Mouse (Mus musculus) heart, embryonic 10.5 days (tissue): ENCODE data around the gene Zfhx3. TPM values are rescaled to one million over a fixed set of nuclear protein-coding genes. Genes with fewer than 3 reads are reported as not detected.

Source experiments
- DNase-seq: peaks from one replicate; pipeline ENCODE4 v3.0.0-alpha.2; 2017; ENCODE audit warnings: low spot score
- H3K27ac ChIP-seq: fragments of 300-500 bp; sonication (generic); 2 replicates; pipeline ENCODE4 v1.5.1; 2016; ENCODE audit warnings: mild to moderate bottlenecking
- H3K27me3 ChIP-seq: fragments of 300-500 bp; sonication (generic); 2 replicates; pipeline ENCODE4 v1.6.1; 2016; ENCODE audit warnings: mild to moderate bottlenecking; ENCODE audit not compliant: poor library complexity, insufficient read depth, severe bottlenecking
- H3K36me3 ChIP-seq: fragments of 300-500 bp; sonication (generic); 2 replicates; pipeline ENCODE4 v1.6.1; 2016; ENCODE audit warnings: mild to moderate bottlenecking, moderate library complexity
- H3K4me1 ChIP-seq: fragments of 300-500 bp; sonication (generic); 2 replicates; pipeline ENCODE4 v1.6.1; 2016; ENCODE audit warnings: mild to moderate bottlenecking
- H3K4me3 ChIP-seq: fragments of 300-500 bp; sonication (generic); 2 replicates; pipeline ENCODE4 v1.5.1; 2016; ENCODE audit warnings: mild to moderate bottlenecking, moderate library complexity
- H3K9me3 ChIP-seq: fragments of 300-500 bp; sonication (generic); 2 replicates; pipeline ENCODE4 v1.6.1; 2016; ENCODE audit warnings: mild to moderate bottlenecking, moderate library complexity
- WGBS: fragments of 180-500 bp; shearing (Covaris S2); methylation state at CpG from one replicate; pipeline ENCODE4 v1.1.7; 2016; 5-methylcytosine and 5-hydroxymethylcytosine counted together
- polyA plus RNA-seq: library from polyadenylated mRNA; unstranded; fragments of >200 nt; fragmentation: Nextera tagmentation; extraction: Ambion mirVana; gene quantifications from 2 replicates; pipeline ENCODE4 v1.2.1, GENCODE M21; 2016

Zfhx3 gene
- polyA plus RNA-seq, 1 experiment from 2014 or later = 9.7 TPM

GRCm38 (mm10) chr8:108709928-108710606 is 767.6 kb downstream of the Zfhx3 start:
- H3K36me3 ChIP-seq = no peaks in the 10 kb centered on the region
- no peak for DNase-seq
- H3K27me3 ChIP-seq = no peaks in the 10 kb centered on the region
- no peak overlapping the region for H3K4me3 ChIP-seq
- WGBS = 22% methylated on average over 13 of the region's 13 CpGs
- no peaks in the 10 kb centered on the region for H3K9me3 ChIP-seq
- H3K27ac ChIP-seq = peak overlapping the region; percentile 86
- peaks cover 78% of the 10 kb centered on the region for H3K4me1 ChIP-seq

GRCm38 (mm10) chr8:108710607-108711489 is 768.4 kb downstream of the Zfhx3 start:
- Histone ChIP-seq H3K36me3 (no peaks in the 10 kb centered on the region), H3K9me3 (no peaks in the 10 kb centered on the region), H3K4me1 (peaks cover 86% of the 10 kb centered on the region), H3K4me3 (no peak overlapping the region), H3K27me3 (no peaks in the 10 kb centered on the region), H3K27ac (peak overlapping the region; percentile 97)
- DNase-seq = no peak
- 4% methylated on average over 8 of the region's 8 CpGs for WGBS

DNA sequence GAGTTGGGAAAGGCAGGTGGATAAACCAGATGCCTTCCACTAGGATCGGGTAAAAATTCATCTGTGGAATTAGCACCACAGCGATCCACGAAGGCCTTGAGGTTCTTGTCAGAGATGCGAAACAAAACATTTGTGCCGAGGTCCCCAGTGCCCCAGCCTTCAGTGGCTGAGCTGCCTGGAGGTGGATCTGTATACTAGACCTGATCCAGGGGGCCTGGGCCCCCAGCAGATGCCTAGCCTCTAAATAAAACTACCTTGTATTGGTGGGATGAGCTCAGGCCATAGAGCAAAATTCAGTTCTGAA is 769.0 kb downstream of the Zfhx3 start:
- H3K9me3 ChIP-seq = no peaks in the 10 kb centered on the region
- DNase-seq = no peak
- no peaks in the 10 kb centered on the region for H3K36me3 ChIP-seq
- WGBS = 23% methylated on average over 5 of the region's 5 CpGs
- H3K4me1 ChIP-seq = peaks cover 92% of the 10 kb centered on the region
- H3K27ac ChIP-seq = peak overlapping the region; percentile 97
- no peaks in the 10 kb centered on the region for H3K27me3 ChIP-seq
- 0 out of 2 replicates have a peak overlapping the region, but pooled peaks have one; percentile 91 for H3K4me3 ChIP-seq

GRCm38 (mm10) chr8:108712001-108712411 is 769.6 kb downstream of the Zfhx3 start:
- Histone ChIP-seq H3K27me3 (no peaks in the 10 kb centered on the region), H3K9me3 (no peaks in the 10 kb centered on the region), H3K36me3 (no peaks in the 10 kb centered on the region), H3K4me3 (peak overlapping the region; percentile 91), H3K27ac (peak overlapping the region; percentile 97), H3K4me1 (peaks cover 92% of the 10 kb centered on the region)
- 18% methylated on average over 14 of the region's 14 CpGs for WGBS
- no peak for DNase-seq

- H3K4me3 ChIP-seq = peak overlapping the region; percentile 91
- no peaks in the 10 kb centered on the region for H3K36me3 ChIP-seq
- no peaks in the 10 kb centered on the region for H3K9me3 ChIP-seq
- 28% methylated on average over 4 of the region's 4 CpGs for WGBS
- H3K27me3 ChIP-seq = no peaks in the 10 kb centered on the region
- peak overlapping the region; percentile 97 for H3K27ac ChIP-seq
- peaks cover 92% of the 10 kb centered on the region for H3K4me1 ChIP-seq
- DNase-seq = no peak
These were observed 770.2 kb downstream of the Zfhx3 start for GRCm38 (mm10) chr8:108712607-108713006.

DNA sequence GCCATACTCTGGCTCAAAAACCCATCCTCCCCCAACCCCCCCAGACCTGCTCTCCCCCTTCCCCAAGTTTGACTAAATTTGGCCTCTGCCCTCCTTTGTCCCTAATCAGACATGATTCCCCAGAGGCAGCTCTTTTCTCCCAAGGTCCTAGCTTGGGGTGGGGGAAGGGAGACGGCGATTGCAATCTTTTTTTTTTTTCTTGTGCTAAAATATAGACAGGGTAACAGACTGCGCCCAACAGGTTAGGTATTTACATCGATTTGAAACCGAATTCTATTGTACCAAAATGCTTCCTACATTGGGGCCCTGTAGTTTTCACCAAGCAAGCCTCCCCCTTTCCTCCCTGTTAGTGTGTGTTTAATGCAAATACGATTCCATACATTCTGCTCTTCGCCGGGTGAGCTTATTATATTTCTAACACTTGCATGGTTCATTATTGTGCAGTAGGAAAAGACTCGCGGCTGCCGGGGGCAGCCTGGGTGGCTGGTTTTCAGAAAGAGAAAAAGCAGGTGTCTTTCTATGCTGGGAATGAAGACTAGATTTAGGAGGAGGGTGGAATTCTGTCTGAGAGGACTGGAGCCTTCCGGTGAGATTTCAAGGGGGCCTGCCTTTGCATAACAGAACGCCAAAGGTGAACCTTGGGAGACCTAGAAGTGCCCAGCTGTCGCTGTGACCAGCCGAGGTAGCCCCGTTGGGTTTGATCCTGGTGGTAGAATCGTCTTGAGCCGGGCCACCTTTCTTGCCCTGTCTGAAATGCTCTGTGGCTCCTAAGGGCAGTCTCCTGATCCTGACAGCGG is 771.1 kb downstream of the Zfhx3 start:
- Histone ChIP-seq H3K27me3 (no peaks in the 10 kb centered on the region), H3K27ac (peak overlapping the region; percentile 97), H3K4me1 (peaks cover 98% of the 10 kb centered on the region), H3K4me3 (peak overlapping the region; percentile 91), H3K36me3 (no peaks in the 10 kb centered on the region), H3K9me3 (no peaks in the 10 kb centered on the region)
- no peak for DNase-seq
- 12% methylated on average over 19 of the region's 19 CpGs for WGBS

DNA sequence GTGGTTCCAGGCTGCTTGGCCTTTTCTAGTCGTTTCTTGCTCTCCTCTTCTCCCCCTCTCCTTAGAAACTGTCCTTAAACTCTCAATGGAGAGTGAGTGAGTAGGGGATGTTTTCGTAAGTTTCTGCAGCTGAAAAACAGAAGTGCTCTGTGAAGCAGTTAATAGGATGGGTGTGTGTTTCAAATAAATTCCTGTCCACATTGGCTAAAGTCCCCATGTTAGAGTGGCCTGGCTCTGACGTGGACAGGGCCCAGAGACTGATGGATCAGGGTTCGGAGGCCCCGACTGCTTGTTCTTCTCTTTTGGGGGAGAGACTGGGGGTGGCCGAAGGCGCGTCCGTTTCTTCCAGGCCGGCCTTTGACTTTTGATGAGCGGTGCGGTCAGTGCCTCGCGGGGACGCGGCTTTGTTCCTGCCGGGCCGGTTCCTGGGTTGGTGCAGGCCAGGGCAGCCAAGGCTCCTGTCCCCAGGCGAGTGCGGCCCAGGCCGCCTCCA is 771.7 kb downstream of the Zfhx3 start:
- Histone ChIP-seq H3K4me3 (peak overlapping the region; percentile 91), H3K4me1 (peaks cover 95% of the 10 kb centered on the region), H3K36me3 (no peaks in the 10 kb centered on the region), H3K9me3 (no peaks in the 10 kb centered on the region), H3K27me3 (no peaks in the 10 kb centered on the region), H3K27ac (peak overlapping the region; percentile 97)
- 3% methylated on average over 21 of the region's 21 CpGs for whole genome bisulfite sequencing
- DNase-seq = no peak

- DNase-seq = peak; percentile 89
- H3K27me3 ChIP-seq = no peaks in the 10 kb centered on the region
- peak overlapping the region; percentile 97 for H3K27ac ChIP-seq
- H3K36me3 ChIP-seq = no peaks in the 10 kb centered on the region
- H3K4me3 ChIP-seq = peak overlapping the region; percentile 91
- H3K9me3 ChIP-seq = no peaks in the 10 kb centered on the region
- H3K4me1 ChIP-seq = peaks cover 92% of the 10 kb centered on the region
- under 1% methylated on average over 72 of the region's 84 CpGs for WGBS
These were observed 772.4 kb downstream of the Zfhx3 start for GRCm38 (mm10) chr8:108714636-108715415.

GRCm38 (mm10) chr8:108715416-108715948 is 773.0 kb downstream of the Zfhx3 start:
- no peaks in the 10 kb centered on the region for H3K36me3 ChIP-seq
- peak overlapping the region; percentile 91 for H3K4me3 ChIP-seq
- H3K4me1 ChIP-seq = peaks cover 93% of the 10 kb centered on the region
- 10% methylated on average over 11 of the region's 11 CpGs for WGBS
- no peak for DNase-seq
- H3K9me3 ChIP-seq = no peaks in the 10 kb centered on the region
- peak overlapping the region; percentile 97 for H3K27ac ChIP-seq
- no peaks in the 10 kb centered on the region for H3K27me3 ChIP-seq

GRCm38 (mm10) chr8:108716291-108716811 is 773.9 kb downstream of the Zfhx3 start:
- H3K36me3 ChIP-seq = no peaks in the 10 kb centered on the region
- no peaks in the 10 kb centered on the region for H3K9me3 ChIP-seq
- no peak for DNase-seq
- no peaks in the 10 kb centered on the region for H3K27me3 ChIP-seq
- H3K27ac ChIP-seq = peak overlapping the region; percentile 59
- WGBS = 34% methylated on average over 7 of the region's 7 CpGs
- H3K4me3 ChIP-seq = peak overlapping the region; percentile 91
- H3K4me1 ChIP-seq = peaks cover 92% of the 10 kb centered on the region

DNA sequence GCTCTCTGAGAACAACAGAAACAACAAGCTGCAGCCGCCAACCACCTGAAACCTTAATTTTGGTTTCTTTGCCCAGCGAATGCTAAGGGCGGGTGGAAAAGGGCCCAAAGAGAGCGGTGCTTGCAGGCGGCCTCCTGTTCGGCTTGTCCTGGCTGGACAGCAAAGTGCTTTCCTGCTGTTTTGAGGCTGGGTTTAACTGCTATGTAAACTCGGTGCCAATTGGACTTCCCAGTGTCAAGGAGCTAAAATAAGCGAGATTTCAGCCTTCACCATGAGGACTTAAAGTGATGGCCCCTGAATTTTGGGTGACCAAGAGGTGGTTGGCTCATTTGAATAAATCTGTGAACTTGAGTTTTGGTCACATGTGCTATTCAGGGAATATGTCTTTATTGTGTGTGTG is 775.1 kb downstream of the Zfhx3 start:
- H3K4me1 ChIP-seq = peaks cover 86% of the 10 kb centered on the region
- no peaks in the 10 kb centered on the region for H3K36me3 ChIP-seq
- no peak for DNase-seq
- WGBS = 37% methylated on average over 8 of the region's 8 CpGs
- H3K27me3 ChIP-seq = no peaks in the 10 kb centered on the region
- no peak overlapping the region for H3K4me3 ChIP-seq
- peak overlapping the region; percentile 56; the same call in 1 of the 2 replicates for H3K27ac ChIP-seq
- H3K9me3 ChIP-seq = no peaks in the 10 kb centered on the region

DNA sequence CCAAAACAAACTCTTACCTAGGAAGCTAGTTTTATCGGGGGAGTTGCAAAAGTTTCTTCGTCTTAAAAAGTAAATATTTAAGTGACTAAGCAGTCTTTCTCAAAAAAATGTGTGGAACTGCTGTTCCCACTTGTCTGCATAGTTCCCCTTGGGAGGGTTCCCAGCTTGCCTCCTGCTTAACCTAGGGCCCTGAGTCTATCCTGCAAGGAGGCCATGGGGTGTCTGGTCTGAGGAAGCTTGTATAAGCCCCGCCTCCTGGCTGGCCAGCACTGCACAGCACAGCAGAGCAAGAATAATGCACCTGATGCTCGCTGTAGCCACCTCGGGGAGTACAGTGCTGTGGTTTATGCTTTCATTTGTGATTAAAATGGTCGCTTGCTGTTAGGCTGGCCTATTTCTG is 775.6 kb downstream of the Zfhx3 start:
- Histone ChIP-seq H3K27me3 (no peaks in the 10 kb centered on the region), H3K27ac (peak overlapping the region; percentile 17; the same call in 1 of the 2 replicates), H3K9me3 (no peaks in the 10 kb centered on the region), H3K4me1 (peaks cover 86% of the 10 kb centered on the region), H3K4me3 (peak overlapping the region; percentile 40), H3K36me3 (no peaks in the 10 kb centered on the region)
- DNase-seq = no peak
- 39% methylated on average over 6 of the region's 6 CpGs for WGBS
